Mouse (Mus musculus) ES-E14 (cell line): ENCODE measurements at regions not wholly inside any gene's neighbourhood (a gene's known extent, or its start where the extent isn't known, plus 50 kb on each side); places are given as distances from the start of the nearest gene placed in this dataset.

ENCODE experiments used
- HCFC1 ChIP-seq: IDR thresholded peaks from 2 replicates; pipeline ENCODE4 v1.6.1; 2012; ENCODE audit warnings: low read length, inconsistent platforms, borderline replicate concordance; ENCODE audit not compliant: insufficient read depth
- MAFK ChIP-seq: IDR thresholded peaks from 2 replicates; pipeline ENCODE4 v1.6.1; 2014; ENCODE audit warnings: mild to moderate bottlenecking, low read depth, low read length, inconsistent platforms; ENCODE audit not compliant: insufficient read depth

DNA sequence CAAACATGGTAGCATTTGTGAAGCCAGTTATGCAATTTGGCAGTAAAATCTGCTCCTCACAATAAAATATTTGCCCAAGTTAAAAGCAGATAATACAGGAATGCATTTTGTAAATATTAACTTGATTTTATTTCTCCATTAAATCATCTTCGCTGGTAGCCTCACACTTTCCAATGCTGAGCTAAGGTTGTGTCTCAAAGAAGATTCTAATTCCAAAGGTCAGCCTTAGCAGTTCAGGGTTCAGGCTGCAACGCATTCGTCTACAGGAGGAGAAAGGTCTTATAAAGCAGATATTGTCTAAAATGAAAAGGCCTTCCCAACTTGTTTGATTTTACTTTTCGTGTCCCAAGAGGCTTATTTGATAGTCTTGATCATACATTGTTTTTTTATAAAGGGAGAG is 51.0 kb upstream of the Il15 start:
- TF ChIP-seq MAFK (no peak), HCFC1 (no peak)
